38 mouse cellular contexts compared by ENCODE assay signal in genomic region chrX:75115550-75115949, GRCm38 (mm10). TPM values are rescaled to one million over a fixed set of nuclear protein-coding genes. Genes with fewer than 3 reads are reported as not detected.
A peak's percentile ranks its signal among the peaks of the same experiment; 100 is the strongest.
DNase-seq lines count a peak whose midpoint lies in the region; ATAC-seq and TF ChIP-seq lines count a peak whose summit lies in the region.
"Had no signal": no experiment of that assay in that cellular context is flagged by ENCODE, and none has a peak within 500 bp of the region (broad histone marks: within the 10 kb centered on the region; RNA-seq: fewer than 3 reads in every experiment).

No protein-coding gene starts in this region.

- TF ChIP-seq POLR2A in MEL (IDR thresholded peaks at IDR 0.05; ENCODE audit: control insufficient read depth in 1 of 2, insufficient read depth in 1 of 2, low read depth in 1 of 2, low read length in 2 of 2, poor library complexity in 1 of 2): no peak

- ATAC-seq in erythroblast, adult 5-6 weeks (replicated peaks; ENCODE audit: low FRiP score, poor library complexity, severe bottlenecking): peak; percentile 90
- ATAC-seq in liver, embryonic 14.5 days (ENCODE audit: insufficient read depth): peak; percentile 94
- peak; percentile 71 for ATAC-seq in megakaryocyte-erythroid progenitor cell, adult 5-6 weeks (replicated peaks; ENCODE audit: low FRiP score, low TSS enrichment, poor library complexity, severe bottlenecking)
- ATAC-seq: CD4-positive, CD25-positive, alpha-beta regulatory T cell, adult 4 months; forebrain, embryonic 13.5 days; hindbrain, embryonic 16.5 days; lung, postnatal 0 days; midbrain, embryonic 15.5 days had no signal

- H3K4me3 ChIP-seq in MEL (ENCODE audit: control insufficient read depth in 1 of 2, insufficient read depth in 1 of 2, low read depth in 2 of 2, low read length in 2 of 2): no peak overlapping the region
- H3K4me3 ChIP-seq in liver, embryonic 14.5 days (ENCODE audit: insufficient read depth in 1 of 2, low read depth in 2 of 2, low read length in 2 of 2): no peak overlapping the region
- H3K4me3 ChIP-seq in embryonic facial prominence, embryonic 10.5 days: no peak overlapping the region
- H3K4me3 ChIP-seq: embryonic facial prominence, embryonic 13.5 days; forebrain, embryonic 13.5 days; heart, embryonic 10.5 days; heart, embryonic 15.5 days; midbrain, embryonic 10.5 days; midbrain, embryonic 15.5 days; neural tube, embryonic 15.5 days had no signal

- peaks cover 7 to 21% of the 10 kb centered on the region in 2 experiments for H3K4me1 ChIP-seq in MEL (ENCODE audit: control insufficient read depth in 1 of 2, insufficient read depth in 2 of 2, low read length in 2 of 2)
- H3K4me1 ChIP-seq in liver, embryonic 14.5 days (replicated peaks; ENCODE audit: control insufficient read depth in 2 of 2, insufficient read depth in 2 of 2, low read length in 1 of 2): peaks cover 17 to 20% of the 10 kb centered on the region in 2 experiments
- H3K4me1 ChIP-seq in embryonic facial prominence, embryonic 10.5 days: no peaks in the 10 kb centered on the region
- H3K4me1 ChIP-seq: embryonic facial prominence, embryonic 13.5 days; forebrain, embryonic 13.5 days; heart, embryonic 10.5 days; heart, embryonic 15.5 days; midbrain, embryonic 10.5 days; midbrain, embryonic 15.5 days; neural tube, embryonic 15.5 days had no signal

- no peaks in the 10 kb centered on the region for H3K9me3 ChIP-seq in MEL (replicated peaks; ENCODE audit: insufficient read depth, low read length)
- no peaks in the 10 kb centered on the region for H3K9me3 ChIP-seq in liver, embryonic 14.5 days (ENCODE audit: control insufficient read depth, low read length)
- no peaks in the 10 kb centered on the region for H3K9me3 ChIP-seq in embryonic facial prominence, embryonic 10.5 days
- H3K9me3 ChIP-seq: embryonic facial prominence, embryonic 13.5 days; forebrain, embryonic 13.5 days; heart, embryonic 10.5 days; heart, embryonic 15.5 days; midbrain, embryonic 10.5 days; midbrain, embryonic 15.5 days; neural tube, embryonic 15.5 days had no signal

- no peaks in the 10 kb centered on the region for H3K27me3 ChIP-seq in MEL (ENCODE audit: control insufficient read depth in 1 of 2, insufficient read depth in 2 of 2, low read length in 2 of 2)
- no peaks in the 10 kb centered on the region for H3K27me3 ChIP-seq in liver, embryonic 14.5 days (ENCODE audit: control insufficient read depth, insufficient read depth, low read length)
- H3K27me3 ChIP-seq in embryonic facial prominence, embryonic 10.5 days (replicated peaks; ENCODE audit: low read depth, poor library complexity, severe bottlenecking): no peaks in the 10 kb centered on the region
- H3K27me3 ChIP-seq: embryonic facial prominence, embryonic 13.5 days; forebrain, embryonic 13.5 days; heart, embryonic 15.5 days; midbrain, embryonic 15.5 days; neural tube, embryonic 15.5 days had no signal

- H3K79me2 ChIP-seq in MEL (ENCODE audit: control insufficient read depth, insufficient read depth, low read length, poor library complexity): no peaks in the 10 kb centered on the region

- H3K27ac ChIP-seq in MEL (ENCODE audit: control insufficient read depth, low read depth, low read length): peak overlapping the region; percentile 70
- H3K27ac ChIP-seq in liver, embryonic 14.5 days: peak overlapping the region; percentile 77
- no peak overlapping the region for H3K27ac ChIP-seq in embryonic facial prominence, embryonic 10.5 days (replicated peaks)
- H3K27ac ChIP-seq: embryonic facial prominence, embryonic 13.5 days; forebrain, embryonic 13.5 days; heart, embryonic 10.5 days; heart, embryonic 15.5 days; kidney, postnatal 0 days; macrophage; midbrain, embryonic 10.5 days; midbrain, embryonic 15.5 days; neural tube, embryonic 15.5 days had no signal

- TF ChIP-seq RAD21 in MEL (IDR thresholded peaks at IDR 0.05; ENCODE audit: low read depth, low read length): no peak

- peaks cover 2 to 30% of the 10 kb centered on the region in 2 experiments for H3K36me3 ChIP-seq in MEL (ENCODE audit: control insufficient read depth in 1 of 2, insufficient read depth in 2 of 2, low read length in 2 of 2)
- H3K36me3 ChIP-seq in liver, embryonic 14.5 days (replicated peaks; ENCODE audit: control insufficient read depth, insufficient read depth, low read depth): peaks cover 53% of the 10 kb centered on the region
- peaks cover 17% of the 10 kb centered on the region for H3K36me3 ChIP-seq in embryonic facial prominence, embryonic 10.5 days (replicated peaks)
- H3K36me3 ChIP-seq: heart, embryonic 10.5 days; midbrain, embryonic 15.5 days had no signal

- no peak overlapping the region for H3K9ac ChIP-seq in MEL (ENCODE audit: control insufficient read depth, low read depth, low read length, poor library complexity, severe bottlenecking)
- H3K9ac ChIP-seq in liver, embryonic 14.5 days (replicated peaks): peak overlapping the region; percentile 45
- H3K9ac ChIP-seq: embryonic facial prominence, embryonic 13.5 days; forebrain, embryonic 13.5 days; heart, embryonic 15.5 days; midbrain, embryonic 15.5 days; neural tube, embryonic 15.5 days had no signal

- TF ChIP-seq CTCF in MEL (IDR thresholded peaks at IDR 0.05 in 2 of 3, conservative IDR thresholded peaks at IDR 0.05 in 1 of 3; ENCODE audit: control insufficient read depth in 1 of 3, insufficient read depth in 1 of 3, low read depth in 2 of 3, low read length in 3 of 3, poor library complexity in 1 of 3, severe bottlenecking in 1 of 3): no peak
- no peak for TF ChIP-seq CTCF in liver, embryonic 14.5 days (IDR thresholded peaks at IDR 0.05; ENCODE audit: low read depth)

- DNase-seq in MEL (ENCODE audit: low read depth, low spot score): peak; percentile 45
- peak; percentile 47 to 65 (median 63) for DNase-seq in liver, embryonic 14.5 days (ENCODE audit: low read depth in 3 of 3, low spot score in 3 of 3)
- DNase-seq in ovary, adult 18-20 months (ENCODE audit: low spot score): no peak
- DNase-seq in layer of hippocampus, adult 9-10 months (ENCODE audit: low spot score): no peak
- DNase-seq in embryonic facial prominence, embryonic 10.5 days (ENCODE audit: low spot score): no peak
- DNase-seq: adrenal gland, adult 8-10 months; cerebellum, adult 11 months; cerebellum, adult 9-10 months; embryo, embryonic 11 days; gastrocnemius, postnatal 25 days; heart, adult 11 months; kidney, adult 8-10 months; layer of hippocampus, adult 9-11 months; right cerebral cortex, postnatal 25 days; thymus, adult 18-20 months; thymus, postnatal 36 days had no signal

- H3K4me2 ChIP-seq in liver, embryonic 14.5 days (ENCODE audit: low read depth): peak overlapping the region; percentile 54
- H3K4me2 ChIP-seq: embryonic facial prominence, embryonic 13.5 days; forebrain, embryonic 13.5 days; heart, embryonic 15.5 days; midbrain, embryonic 15.5 days; neural tube, embryonic 15.5 days had no signal

- TF ChIP-seq EP300 in MEL (IDR thresholded peaks at IDR 0.05; ENCODE audit: low read depth in 1 of 2, low read length in 2 of 2): peak; percentile 70 to 76; a peak in 3 of 4 replicates
- TF ChIP-seq EP300 in liver, embryonic 14.5 days (IDR thresholded peaks at IDR 0.05; ENCODE audit: low read depth): peak; percentile 85

RNA-seq across cellular contexts. Expression of gene Mpp1, which starts 15.3 kb away (rescaled TPM):
- 14.3 and 14.7 TPM in 2 replicates for total RNA-seq in MEL (2012; rRNA removed)
- 100 to 1,000 TPM in 1 of 2 experiments, 10 to 100 TPM in 1; 54.1 to 263 TPM for polyA plus RNA-seq in MEL (2012; ENCODE audit: insufficient read depth in 1 of 2, insufficient read length in 2 of 2, low read depth in 1 of 2, low replicate concordance in 2 of 2, missing spikeins in 1 of 2)
- 310 and 311 TPM in 2 replicates for total RNA-seq in erythroblast, adult 5-6 weeks (2015; ENCODE audit: low replicate concordance)
- total RNA-seq in erythroblast, adult 5-6 weeks (2017; ENCODE audit: low replicate concordance): 386 and 717 TPM in 2 replicates
- polyA plus RNA-seq in liver, embryonic 14.5 days (2012; rRNA removed): 44.1 and 63.9 TPM in 2 replicates
- 90.4 and 97.8 TPM in 2 replicates for polyA plus RNA-seq in liver, embryonic 14.5 days (2014; fragmentation: Nextera tagmentation; extraction: Ambion mirVana)
- 43.9 and 57.5 TPM in 2 replicates for total RNA-seq in megakaryocyte-erythroid progenitor cell, adult 5-6 weeks (2014; fragmentation: Nextera tagmentation)
- total RNA-seq in megakaryocyte-erythroid progenitor cell, adult 5-6 weeks (2017): 66.4 and 68.1 TPM in 2 replicates
- polyA plus RNA-seq in embryonic facial prominence, embryonic 10.5 days (2016; fragmentation: Nextera tagmentation; extraction: Ambion mirVana): 23.4 and 24.8 TPM in 2 replicates

RNA-seq across cellular contexts. Expression of gene Dkc1, which starts 19.9 kb away (rescaled TPM):
- total RNA-seq in MEL (2012; rRNA removed): 192 and 223 TPM in 2 replicates
- polyA plus RNA-seq in MEL (2012; ENCODE audit: insufficient read depth in 1 of 2, insufficient read length in 2 of 2, low read depth in 1 of 2, low replicate concordance in 2 of 2, missing spikeins in 1 of 2): 100 to 1,000 TPM; 252 to 394 TPM
- 30.6 and 34.5 TPM in 2 replicates for total RNA-seq in erythroblast, adult 5-6 weeks (2015; ENCODE audit: low replicate concordance)
- total RNA-seq in erythroblast, adult 5-6 weeks (2017; ENCODE audit: low replicate concordance): 64.7 and 81.0 TPM in 2 replicates
- polyA plus RNA-seq in liver, embryonic 14.5 days (2012; rRNA removed): 31.9 and 48.1 TPM in 2 replicates
- polyA plus RNA-seq in liver, embryonic 14.5 days (2014; fragmentation: Nextera tagmentation; extraction: Ambion mirVana): 69.3 and 82.8 TPM in 2 replicates
- 191 and 232 TPM in 2 replicates for total RNA-seq in megakaryocyte-erythroid progenitor cell, adult 5-6 weeks (2014; fragmentation: Nextera tagmentation)
- total RNA-seq in megakaryocyte-erythroid progenitor cell, adult 5-6 weeks (2017): 488 and 519 TPM in 2 replicates
- polyA plus RNA-seq in embryonic facial prominence, embryonic 10.5 days (2016; fragmentation: Nextera tagmentation; extraction: Ambion mirVana): 240 and 247 TPM in 2 replicates

RNA-seq across cellular contexts. Expression of gene Gab3, which starts 30.3 kb away (rescaled TPM):
- total RNA-seq in MEL (2012; rRNA removed): 0.23 and 0.36 TPM in 2 replicates
- under 1 TPM in 1 of 2 experiments, not detected in 1; 0.70 TPM for polyA plus RNA-seq in MEL (2012; ENCODE audit: insufficient read depth in 1 of 2, insufficient read length in 2 of 2, low read depth in 1 of 2, low replicate concordance in 2 of 2, missing spikeins in 1 of 2)
- 15.0 and 24.4 TPM in 2 replicates for total RNA-seq in erythroblast, adult 5-6 weeks (2015; ENCODE audit: low replicate concordance)
- total RNA-seq in erythroblast, adult 5-6 weeks (2017; ENCODE audit: low replicate concordance): 9.6 and 9.8 TPM in 2 replicates
- polyA plus RNA-seq in liver, embryonic 14.5 days (2012; rRNA removed): 0.57 and 0.63 TPM in 2 replicates
- 0.56 and 0.69 TPM in 2 replicates for polyA plus RNA-seq in liver, embryonic 14.5 days (2014; fragmentation: Nextera tagmentation; extraction: Ambion mirVana)
- total RNA-seq in megakaryocyte-erythroid progenitor cell, adult 5-6 weeks (2014; fragmentation: Nextera tagmentation): 2.6 and 8.9 TPM in 2 replicates
- 3.1 and 3.3 TPM in 2 replicates for total RNA-seq in megakaryocyte-erythroid progenitor cell, adult 5-6 weeks (2017)
- 0.74 and 0.85 TPM in 2 replicates for polyA plus RNA-seq in embryonic facial prominence, embryonic 10.5 days (2016; fragmentation: Nextera tagmentation; extraction: Ambion mirVana)

RNA-seq across cellular contexts. Expression of gene Smim9, which starts 48.0 kb away (rescaled TPM):
- total RNA-seq in MEL (2012; rRNA removed): not detected in 2 replicates
- not detected for polyA plus RNA-seq in MEL (2012; ENCODE audit: insufficient read depth in 1 of 2, insufficient read length in 2 of 2, low read depth in 1 of 2, low replicate concordance in 2 of 2, missing spikeins in 1 of 2)
- not detected in 2 replicates for total RNA-seq in erythroblast, adult 5-6 weeks (2015; ENCODE audit: low replicate concordance)
- total RNA-seq in erythroblast, adult 5-6 weeks (2017; ENCODE audit: low replicate concordance): not detected in 2 replicates
- not detected in 2 replicates for polyA plus RNA-seq in liver, embryonic 14.5 days (2012; rRNA removed)
- polyA plus RNA-seq in liver, embryonic 14.5 days (2014; fragmentation: Nextera tagmentation; extraction: Ambion mirVana): not detected in 2 replicates
- total RNA-seq in megakaryocyte-erythroid progenitor cell, adult 5-6 weeks (2014; fragmentation: Nextera tagmentation): not detected in 2 replicates
- not detected in 2 replicates for total RNA-seq in megakaryocyte-erythroid progenitor cell, adult 5-6 weeks (2017)
- not detected in 2 replicates for polyA plus RNA-seq in embryonic facial prominence, embryonic 10.5 days (2016; fragmentation: Nextera tagmentation; extraction: Ambion mirVana)
- total RNA-seq: gastrocnemius, postnatal 25 days; heart, postnatal 25 days; left cerebral cortex, postnatal 14 days; liver, adult 2 months had no signal
- polyA plus RNA-seq: CD4-positive, CD25-positive, alpha-beta regulatory T cell, adult 4 months; embryonic facial prominence, embryonic 13.5 days; forebrain, embryonic 13.5 days; heart, embryonic 10.5 days; heart, embryonic 15.5 days; hindbrain, embryonic 11.5 days; hindbrain, embryonic 16.5 days; intestine, embryonic 14.5 days; large intestine, adult 2 months; limb, embryonic 11.5 days; liver, adult 2 months; lung, postnatal 0 days; macrophage; midbrain, embryonic 10.5 days; neural tube, embryonic 15.5 days; stomach, embryonic 16.5 days had no signal

Comparison
In these comparisons a context has a peak if more than half of its experiments do, and no peak if none do; other contexts are left out.
1. DNase-seq: peak in MEL (single experiment) and liver, embryonic 14.5 days (3 of 3); none in ovary, adult 18-20 months (single experiment), layer of hippocampus, adult 9-10 months (single experiment) and embryonic facial prominence, embryonic 10.5 days (single experiment).
2. RNA of gene Mpp1, which starts 15.3 kb away (total RNA-seq): 310 to 717 TPM in erythroblast, adult 5-6 weeks; 43.9 to 68.1 TPM in megakaryocyte-erythroid progenitor cell, adult 5-6 weeks and 14.3 to 14.7 TPM in MEL; every median in the first group is over 4 times any median in the second.
3. Peak in every context shown above with its lines, with median percentiles within 50 percentile points of each other: ATAC-seq.